Mouse (Mus musculus): ENCODE results near the gene Entpd4b.
"Not testable (repeated sequence)": the region's sequence is repeated elsewhere in the genome, so short reads cannot be mapped to it uniquely, and the experiment has no call there.

Entpd4b gene

DNA sequence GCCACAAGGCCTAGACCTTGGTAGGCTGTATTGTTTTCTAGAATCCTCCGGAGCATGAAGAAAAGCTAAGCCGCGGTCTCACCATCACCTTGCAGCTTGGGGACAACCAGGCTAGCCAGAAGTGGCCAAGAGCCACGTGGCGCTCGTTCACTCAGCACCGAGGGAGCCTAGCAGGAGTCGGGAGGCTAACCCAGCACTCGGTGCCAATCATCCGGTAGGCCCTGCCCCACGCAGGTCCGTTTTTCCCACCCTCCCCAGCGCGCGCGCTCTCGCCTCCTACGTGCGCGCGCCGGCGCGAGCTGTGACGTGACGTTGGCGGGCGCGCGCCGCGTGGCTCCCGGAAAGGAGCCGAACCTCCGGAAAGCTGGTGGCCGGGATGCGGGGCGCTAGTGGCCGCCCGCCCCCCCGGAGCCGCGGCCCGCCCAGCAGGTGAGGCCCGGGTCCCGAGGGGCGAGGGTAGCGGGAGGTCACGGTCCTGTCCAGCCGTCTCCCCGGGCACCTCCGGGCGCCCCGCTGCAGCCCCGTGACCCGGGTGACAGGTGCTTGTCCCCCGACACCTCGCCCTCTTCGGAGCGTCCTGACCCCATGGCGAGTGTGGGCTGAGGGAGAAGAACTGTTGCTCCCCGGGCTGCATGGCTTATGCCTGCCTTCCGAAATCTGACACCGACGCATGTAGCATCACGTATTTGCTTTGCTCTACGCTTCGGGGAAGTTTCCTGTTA lies at the start of gene Entpd4b:
Entpd4b (plus strand) TSS at position 315 of the 722 bp plus-strand sequence.
- ATAC-seq (ENCODE audit: insufficient number of reproducible peaks, low FRiP score, low TSS enrichment): peak; percentile 97

DNA sequence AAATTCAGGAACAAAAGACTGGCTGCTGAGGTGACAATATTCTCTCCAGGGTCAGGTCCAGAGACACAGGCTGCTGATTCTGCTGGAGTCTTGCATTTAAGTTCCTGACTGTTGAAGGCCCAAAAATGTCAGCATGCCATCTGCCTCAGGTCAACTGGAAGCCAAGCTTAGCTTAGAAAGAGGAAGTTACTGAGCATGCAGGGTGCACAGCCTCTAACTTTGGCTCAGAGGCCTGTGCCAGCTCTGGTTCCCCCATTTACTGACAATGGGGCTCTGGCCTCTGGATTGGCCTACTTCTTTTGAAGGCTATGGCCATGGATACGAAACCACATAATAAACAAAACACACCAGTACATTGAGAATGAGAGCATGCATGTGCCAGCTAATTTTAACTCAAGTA lies 48.2 kb upstream of the Entpd4b start:
- not testable (repeated sequence) for ATAC-seq (ENCODE audit: insufficient number of reproducible peaks, low FRiP score, low TSS enrichment)

DNA sequence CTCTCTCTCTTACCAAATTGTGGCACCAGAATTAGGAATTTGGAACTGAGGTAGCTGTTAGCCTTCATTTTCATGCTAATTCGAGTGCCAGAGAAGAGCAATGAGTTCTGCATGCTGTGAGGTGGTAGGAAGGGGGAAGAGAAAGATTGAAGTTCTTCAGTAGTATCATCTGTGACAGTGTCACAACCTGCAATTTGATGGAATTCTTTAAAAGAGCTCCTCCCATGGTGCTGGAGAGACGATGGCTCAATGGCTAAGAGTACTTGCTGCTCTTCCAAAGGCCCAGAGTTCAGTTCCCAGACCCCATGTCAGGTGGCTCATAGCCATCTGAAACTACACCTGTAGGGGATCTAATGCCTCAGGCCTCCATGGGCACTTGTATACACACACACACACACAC lies 42.8 kb upstream of the Entpd4b start, which contains the start of gene Gm27179:
Gm27179 (minus strand) TSS at position 101 of the 400 bp plus-strand sequence.
- ATAC-seq (ENCODE audit: insufficient number of reproducible peaks, low FRiP score, low TSS enrichment): not testable (repeated sequence)

DNA sequence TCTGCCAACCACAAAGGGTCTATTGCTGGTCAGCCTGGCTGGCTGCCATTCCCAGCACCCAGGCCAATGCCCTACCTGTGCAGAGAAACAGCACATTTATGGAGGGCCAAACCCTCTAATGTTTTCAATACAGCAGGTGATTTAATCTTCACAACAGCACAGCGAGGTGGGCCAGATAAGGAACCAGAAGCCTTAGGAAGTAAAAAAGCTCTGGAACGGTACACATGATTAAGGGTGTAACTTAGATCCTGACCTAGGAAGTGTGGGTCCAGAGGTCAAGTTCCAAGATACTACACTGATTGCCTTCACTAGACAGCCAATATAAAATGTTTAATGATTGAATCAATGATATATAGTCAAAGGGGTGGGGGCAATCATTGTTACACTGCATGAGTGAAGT lies 34.4 kb upstream of the Entpd4b start:
- ATAC-seq (ENCODE audit: insufficient number of reproducible peaks, low FRiP score, low TSS enrichment): not testable (repeated sequence)

DNA sequence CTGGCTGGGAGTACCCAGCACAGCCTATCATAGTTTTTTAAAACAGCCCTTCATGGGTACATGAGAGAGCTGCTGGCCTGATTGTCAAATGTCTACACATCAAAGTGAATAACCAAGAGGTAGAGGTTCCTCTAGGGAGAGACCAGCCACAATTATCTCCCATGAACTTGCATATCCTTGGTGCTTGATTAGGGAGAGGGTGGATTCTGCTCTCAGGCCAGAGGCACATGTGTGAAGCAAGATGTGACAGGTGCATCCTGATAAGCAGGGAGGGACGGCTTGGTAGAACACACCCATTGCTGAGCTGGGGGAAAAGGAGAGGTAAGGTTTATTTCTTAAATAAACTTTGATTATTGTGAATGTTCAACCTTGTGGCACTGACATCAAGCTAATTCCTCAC lies 32.2 kb upstream of the Entpd4b start:
- not testable (repeated sequence) for ATAC-seq (ENCODE audit: insufficient number of reproducible peaks, low FRiP score, low TSS enrichment)

DNA sequence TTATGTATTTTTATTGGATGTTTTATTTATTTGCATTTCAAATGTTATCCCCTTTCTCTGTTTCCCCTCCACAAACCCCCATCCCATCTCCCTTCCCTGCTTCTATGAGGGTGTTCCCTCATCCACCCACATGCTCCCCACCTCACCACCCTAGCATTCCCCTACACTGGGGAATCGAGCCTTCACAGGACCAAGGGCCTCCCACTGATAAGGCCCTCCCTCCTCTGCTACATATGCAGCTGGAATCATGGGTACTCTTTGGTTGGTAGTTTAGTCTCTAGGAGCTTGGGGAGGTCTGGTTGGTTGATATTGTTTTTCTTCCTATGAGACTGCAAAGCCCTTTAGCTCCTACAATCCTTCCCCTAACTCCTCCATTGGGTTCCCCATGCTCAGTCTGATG lies 29.0 kb upstream of the Entpd4b start:
- not testable (repeated sequence) for ATAC-seq (ENCODE audit: insufficient number of reproducible peaks, low FRiP score, low TSS enrichment)

DNA sequence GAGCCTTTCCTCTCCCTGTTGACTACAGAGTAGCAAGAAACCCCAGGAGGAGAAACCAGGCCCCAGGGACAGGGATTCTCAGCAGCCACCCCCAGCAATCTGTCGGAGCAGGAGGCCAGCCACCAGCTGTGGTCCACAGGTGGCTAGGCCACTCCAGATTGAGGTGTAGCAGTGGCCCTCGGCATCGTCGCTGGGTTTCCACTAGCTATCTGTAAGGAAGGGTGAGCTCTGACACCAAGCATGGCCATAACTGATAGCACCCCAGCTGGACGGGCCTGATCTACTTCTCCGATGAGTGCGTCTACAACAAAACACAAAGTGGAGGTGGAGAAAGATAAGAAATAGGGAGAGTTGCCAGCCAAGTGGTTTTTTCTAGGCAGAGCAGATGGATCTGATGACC lies 18.7 kb upstream of the Entpd4b start:
- not testable (repeated sequence) for ATAC-seq (ENCODE audit: insufficient number of reproducible peaks, low FRiP score, low TSS enrichment)

DNA sequence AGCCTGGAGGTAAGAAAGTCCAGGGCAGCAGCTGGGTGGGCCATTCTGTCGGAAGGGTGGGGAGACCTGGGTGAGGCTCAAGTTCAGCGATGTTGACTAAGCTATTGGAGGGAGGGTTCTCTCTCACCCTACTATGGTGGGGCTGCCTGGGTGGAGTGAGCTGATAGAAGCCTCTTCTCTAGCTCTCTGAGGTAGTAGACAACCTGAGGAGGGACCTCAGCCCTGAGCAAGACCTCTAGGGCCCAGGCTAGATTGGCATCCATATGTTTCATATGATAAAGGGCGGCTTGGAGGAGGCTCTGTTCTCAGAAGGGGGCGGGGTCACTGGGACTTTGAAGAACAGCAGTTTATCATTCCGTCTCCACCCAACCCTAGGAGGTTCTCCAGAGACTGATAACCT lies 15.1 kb upstream of the Entpd4b start:
- ATAC-seq (ENCODE audit: insufficient number of reproducible peaks, low FRiP score, low TSS enrichment): not testable (repeated sequence)

DNA sequence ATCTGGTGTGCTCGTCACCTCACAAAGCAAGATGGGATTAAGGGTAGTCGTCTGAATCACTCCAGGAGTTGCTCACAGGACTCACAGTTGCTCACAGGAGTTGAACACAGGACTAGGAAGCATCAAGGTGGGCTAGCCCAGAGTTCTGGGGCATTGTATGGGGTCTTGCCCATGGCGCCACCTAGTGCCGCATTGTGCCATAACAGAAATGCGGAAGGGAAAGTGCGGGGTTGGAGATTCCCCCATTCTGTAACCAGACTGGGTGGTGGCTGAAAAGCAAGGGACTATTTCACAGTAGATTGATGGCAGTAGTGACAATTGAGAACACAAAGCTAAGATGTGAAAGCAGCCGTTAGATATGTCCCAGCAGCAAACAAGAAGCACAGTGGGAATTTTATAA lies 12.5 kb upstream of the Entpd4b start:
- ATAC-seq (ENCODE audit: insufficient number of reproducible peaks, low FRiP score, low TSS enrichment): not testable (repeated sequence)

DNA sequence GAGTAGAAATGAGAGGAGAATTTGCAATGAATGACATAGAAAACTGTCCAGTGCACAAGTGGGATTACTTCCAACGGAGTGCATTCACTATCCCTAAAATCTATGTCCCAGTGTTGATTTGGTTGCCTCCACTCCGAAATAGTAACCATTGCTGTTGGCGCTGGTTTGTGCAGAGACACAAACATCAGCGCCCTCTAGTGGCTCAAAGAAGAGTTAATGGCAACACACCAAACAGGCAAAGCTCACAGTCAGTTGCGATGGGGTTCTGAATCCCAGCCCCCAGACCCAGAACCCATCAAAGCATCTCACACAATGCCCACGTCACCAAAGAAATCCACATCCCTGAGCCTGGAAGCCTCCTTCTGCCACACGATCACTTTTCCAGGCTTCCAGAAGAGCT lies 11.2 kb upstream of the Entpd4b start:
- 0 out of 2 replicates have a peak, but pooled peaks have one; percentile 36 for ATAC-seq (ENCODE audit: insufficient number of reproducible peaks, low FRiP score, low TSS enrichment)

DNA sequence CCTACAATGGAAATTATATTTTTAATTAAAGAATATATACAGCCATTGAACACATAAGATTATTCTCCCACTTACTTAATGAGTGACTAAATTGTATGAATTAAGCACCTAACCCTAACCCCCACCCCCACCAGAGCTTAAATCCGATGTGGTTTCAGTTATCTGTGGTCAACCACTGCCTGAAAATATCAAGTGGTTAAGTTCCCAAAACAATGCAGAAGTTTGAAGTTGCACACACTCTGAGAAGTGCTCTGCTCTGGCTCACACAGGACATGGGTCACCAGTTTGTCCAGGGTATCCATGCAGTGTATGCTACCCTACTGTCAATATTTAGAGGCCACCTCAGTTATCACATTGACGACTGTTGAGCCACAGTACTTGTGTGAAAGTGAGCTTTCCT lies 10.2 kb upstream of the Entpd4b start:
- ATAC-seq (ENCODE audit: insufficient number of reproducible peaks, low FRiP score, low TSS enrichment): not testable (repeated sequence)

DNA sequence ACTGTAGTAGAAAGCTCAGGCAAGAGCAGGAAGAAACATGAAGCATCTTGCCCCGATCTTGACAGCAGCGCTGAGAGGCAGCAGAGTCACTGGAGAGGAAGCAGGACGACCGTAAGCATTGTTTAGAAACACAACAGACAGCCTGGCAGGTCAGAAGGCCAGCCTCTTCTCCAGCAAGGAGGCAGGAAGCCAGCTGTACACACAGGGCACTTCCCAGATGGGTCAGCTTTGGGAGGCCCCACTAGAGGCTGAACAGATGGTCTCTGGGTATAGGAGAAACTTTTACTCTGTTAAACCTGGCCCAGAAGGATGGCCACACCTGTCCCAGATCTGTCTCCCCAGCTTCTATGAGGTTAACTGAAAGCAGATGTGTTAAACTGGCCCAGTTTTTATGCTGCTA lies 7.9 kb upstream of the Entpd4b start:
- ATAC-seq (ENCODE audit: insufficient number of reproducible peaks, low FRiP score, low TSS enrichment): not testable (repeated sequence)

DNA sequence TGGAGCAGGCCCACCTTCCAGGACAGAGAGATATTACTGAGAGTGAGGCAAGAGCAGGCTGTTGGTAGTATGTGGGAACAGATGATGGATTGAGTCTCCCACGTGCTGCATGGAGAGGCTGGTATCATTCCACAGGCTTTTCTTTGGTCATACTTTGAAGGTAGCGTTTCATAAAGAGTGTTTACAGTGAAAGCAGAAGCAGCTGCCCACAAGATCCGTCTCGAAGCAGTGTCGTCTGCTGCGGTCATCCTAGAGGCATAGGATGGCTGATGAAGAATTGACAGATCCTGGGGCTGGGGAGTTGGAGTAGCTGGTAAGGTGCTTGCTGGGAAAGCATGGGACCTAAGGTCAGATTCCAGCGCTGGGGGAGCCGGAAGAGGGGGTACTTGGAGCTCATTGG lies 1.6 kb downstream of the Entpd4b start:
- ATAC-seq (ENCODE audit: insufficient number of reproducible peaks, low FRiP score, low TSS enrichment): not testable (repeated sequence)

DNA sequence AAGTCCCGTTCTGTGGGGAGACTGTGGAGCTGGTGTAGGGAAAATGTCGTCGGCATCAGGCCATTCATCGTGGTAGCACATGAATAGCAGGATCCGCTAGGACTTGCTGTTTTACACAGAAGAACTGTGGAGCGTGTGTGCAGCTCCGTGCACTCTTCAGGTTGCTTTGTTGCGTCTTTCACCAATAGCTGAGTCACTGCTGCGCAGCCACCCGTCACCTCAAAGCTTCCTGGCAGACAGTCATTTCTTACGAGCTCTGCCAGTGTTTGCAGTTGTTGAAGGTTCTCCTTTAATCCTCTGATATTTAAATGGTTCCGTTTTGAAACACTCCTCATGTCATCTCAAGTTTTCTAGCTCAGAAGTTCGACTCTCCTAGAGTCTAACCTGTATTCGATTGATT lies 2.3 kb downstream of the Entpd4b start:
- ATAC-seq (ENCODE audit: insufficient number of reproducible peaks, low FRiP score, low TSS enrichment): not testable (repeated sequence)
